Mouse (Mus musculus) thymus, adult 2 months (tissue): ENCODE results near the gene Oaz2.

Source experiments
- CTCF ChIP-seq: fragments of 200-500 bp; IDR thresholded peaks from 2 replicates; pipeline ENCODE4 v1.5.1; 2012; ENCODE audit warnings: mild to moderate bottlenecking, control low read depth, low read length, moderate library complexity, borderline replicate concordance; ENCODE audit not compliant: control insufficient read depth, poor library complexity, insufficient read depth; ENCODE audit errors: extremely low read depth
- POLR2A ChIP-seq: fragments of 200-500 bp; IDR thresholded peaks from 2 replicates; pipeline ENCODE4 v1.6.1; 2012; ENCODE audit warnings: mild to moderate bottlenecking, low read length, control low read depth, moderate library complexity; ENCODE audit not compliant: control insufficient read depth, poor library complexity, insufficient read depth; ENCODE audit errors: extremely low read depth

GRCm38 (mm10) chr9:65655540-65655939 lies 12.3 kb upstream of the Oaz2 start:
- TF ChIP-seq POLR2A (no peak), CTCF (no peak)
